In genomic region chr5:142709436-142709835, GRCm38 (mm10) we compare ENCODE assay signal across 34 mouse cellular contexts. TPM values are rescaled to one million over a fixed set of nuclear protein-coding genes. Genes with fewer than 3 reads are reported as not detected.
"Had no signal": no experiment of that assay in that cellular context is flagged by ENCODE, and none has a peak within 500 bp of the region (broad histone marks: within the 10 kb centered on the region; RNA-seq: fewer than 3 reads in every experiment).

No protein-coding gene starts in this region.

- ATAC-seq: hindbrain, embryonic 16.5 days; hindbrain, postnatal 0 days; inflammation-experienced regulatory T-cells, adult 6 months; intestine, embryonic 15.5 days; intestine, embryonic 16.5 days; intestine, postnatal 0 days had no signal

- H3K27ac ChIP-seq: heart, embryonic 10.5 days; heart, embryonic 13.5 days; heart, embryonic 15.5 days; hindbrain, embryonic 10.5 days; hindbrain, embryonic 12.5 days; hindbrain, embryonic 13.5 days; hindbrain, embryonic 14.5 days; hindbrain, embryonic 15.5 days; hindbrain, postnatal 0 days; intestine, embryonic 15.5 days; kidney, embryonic 15.5 days; kidney, postnatal 0 days; layer of hippocampus, adult 2 months had no signal

- H3K4me1 ChIP-seq: heart, embryonic 10.5 days; heart, embryonic 12.5 days; heart, embryonic 13.5 days; heart, embryonic 15.5 days; hindbrain, embryonic 10.5 days; hindbrain, embryonic 12.5 days; intestine, embryonic 15.5 days; kidney, embryonic 15.5 days had no signal

- H3K36me3 ChIP-seq: heart, embryonic 10.5 days; heart, embryonic 12.5 days; heart, embryonic 13.5 days; heart, embryonic 15.5 days; intestine, embryonic 15.5 days; kidney, embryonic 15.5 days had no signal

- H3K4me3 ChIP-seq: heart, embryonic 10.5 days; heart, embryonic 12.5 days; heart, embryonic 13.5 days; heart, embryonic 15.5 days; hindbrain, embryonic 10.5 days; hindbrain, embryonic 12.5 days; hindbrain, embryonic 13.5 days; hindbrain, embryonic 15.5 days; intestine, embryonic 15.5 days; kidney, embryonic 15.5 days; layer of hippocampus, adult 2 months had no signal

- H3K4me2 ChIP-seq: heart, embryonic 11.5 days; heart, embryonic 12.5 days; heart, embryonic 13.5 days; heart, embryonic 15.5 days; hindbrain, embryonic 12.5 days; hindbrain, embryonic 13.5 days; hindbrain, embryonic 14.5 days; hindbrain, embryonic 15.5 days; intestine, embryonic 15.5 days; kidney, embryonic 15.5 days had no signal

- H3K9ac ChIP-seq: heart, embryonic 12.5 days; heart, embryonic 13.5 days; heart, embryonic 15.5 days; hindbrain, embryonic 12.5 days; hindbrain, embryonic 13.5 days; hindbrain, embryonic 14.5 days; hindbrain, embryonic 15.5 days; intestine, embryonic 15.5 days; kidney, embryonic 15.5 days had no signal

- H3K9me3 ChIP-seq: heart, embryonic 15.5 days; hindbrain, embryonic 15.5 days; intestine, embryonic 15.5 days; kidney, embryonic 15.5 days had no signal

- DNase-seq: heart, postnatal 10 days; heart, postnatal 14 days; heart, postnatal 36 days; kidney, adult 11 months; kidney, adult 18-20 months; kidney, adult 2 months; kidney, adult 8-10 months; kidney, adult 9 months; kidney, postnatal 10 days; kidney, postnatal 14 days; kidney, postnatal 36 days; kidney, postnatal 4 days; layer of hippocampus, adult 9-11 months; layer of hippocampus, postnatal 36 days had no signal

- H3K27me3 ChIP-seq: hindbrain, embryonic 12.5 days; hindbrain, embryonic 13.5 days; hindbrain, embryonic 15.5 days; intestine, embryonic 15.5 days; kidney, embryonic 15.5 days had no signal

RNA-seq across cellular contexts. Expression of gene Slc29a4, which starts 17.1 kb away (rescaled TPM):
- total RNA-seq: hematopoietic stem cell, adult 5-6 weeks had no signal
